Mouse (Mus musculus) right cerebral cortex, postnatal 10 days (tissue): ENCODE results near the gene Mex3d.

Source experiments
- DNase-seq, 2 experiments: peaks; one replicate each; pipeline ENCODE4 v3.0.0; 2021; ENCODE audit warnings: low spot score in 2 of 2

The Mex3d gene

GRCm38 (mm10) chr10:80412656-80413541 is 25.4 kb upstream of the Mex3d start:
- peak; percentile 92 for DNase-seq

- no peak for DNase-seq
Measured at GRCm38 (mm10) chr10:80407924-80408323, 20.5 kb upstream of the Mex3d start.

- peak; percentile 96 for DNase-seq
Measured at GRCm38 (mm10) chr10:80406684-80407501, 19.4 kb upstream of the Mex3d start, which contains the start of gene Uqcr11. Gene Uqcr11, minus strand, starts transcription at chr10:80406830.

- DNase-seq: no peak
Measured at GRCm38 (mm10) chr10:80405481-80406173, 18.2 kb upstream of the Mex3d start.

GRCm38 (mm10) chr10:80403044-80403692 is 15.7 kb upstream of the Mex3d start:
- no peak for DNase-seq

GRCm38 (mm10) chr10:80400704-80401161 is 13.3 kb upstream of the Mex3d start:
- DNase-seq: no peak

- DNase-seq: no peak
Measured at GRCm38 (mm10) chr10:80399973-80400703, 12.7 kb upstream of the Mex3d start.

GRCm38 (mm10) chr10:80399191-80399972 is 11.9 kb upstream of the Mex3d start, which contains the start of gene Mbd3:
Gene Mbd3, minus strand, starts transcription at chr10:80399550.
- DNase-seq: peak; percentile 100

- peak; percentile 99 for DNase-seq
Measured at GRCm38 (mm10) chr10:80398719-80399190, 11.3 kb upstream of the Mex3d start.

- DNase-seq: no peak
Measured at GRCm38 (mm10) chr10:80398174-80398535, 10.7 kb upstream of the Mex3d start.

GRCm38 (mm10) chr10:80397524-80398173 is 10.2 kb upstream of the Mex3d start:
- DNase-seq: no peak

- no peak for DNase-seq
Measured at GRCm38 (mm10) chr10:80396822-80397523, 9.5 kb upstream of the Mex3d start.

GRCm38 (mm10) chr10:80395025-80395627 is 7.7 kb upstream of the Mex3d start:
- DNase-seq: no peak

- no peak for DNase-seq
Measured at GRCm38 (mm10) chr10:80392687-80393086, 5.2 kb upstream of the Mex3d start.

- no peak for DNase-seq
Measured at GRCm38 (mm10) chr10:80390697-80391096, 3.2 kb upstream of the Mex3d start.

GRCm38 (mm10) chr10:80389185-80389708 is 1.8 kb upstream of the Mex3d start:
- DNase-seq: no peak

GRCm38 (mm10) chr10:80388731-80389130 is 1.3 kb upstream of the Mex3d start:
- no peak for DNase-seq
